In genomic region chr19:47279788-47280532, GRCm38 (mm10) we compare ENCODE assay signal across 8 mouse cellular contexts.
DNase-seq lines count a peak whose midpoint lies in the region.

No protein-coding gene starts in this region.

- peak; percentile 98 for DNase-seq in adipocyte (ENCODE audit: low spot score)
- DNase-seq in cerebellum, adult 8-10 months: peak; percentile 93
- peak; percentile 93 for DNase-seq in gastrocnemius, postnatal 25 days
- peak; percentile 55 for DNase-seq in kidney, adult 18-20 months
- peak; percentile 86 to 89 for DNase-seq in left cerebral cortex, postnatal 10 days (ENCODE audit: extremely low spot score in 1 of 2, low spot score in 2 of 2)
- peak; percentile 79 for DNase-seq in ovary, postnatal 14 days (ENCODE audit: low spot score)
- no peak for DNase-seq in thymus, postnatal 36 days
- DNase-seq in spleen, postnatal 14 days (ENCODE audit: low spot score in 2 of 2): no peak

- intact Hi-C loops in left cerebral cortex, postnatal 10 days (cut with DNase I): no loop called here

Comparison
In these comparisons a context has a peak if more than half of its experiments do, and no peak if none do; other contexts are left out.
1. DNase-seq: peak in adipocyte (single experiment), cerebellum, adult 8-10 months (single experiment), gastrocnemius, postnatal 25 days (single experiment), kidney, adult 18-20 months (single experiment), left cerebral cortex, postnatal 10 days (2 of 2) and ovary, postnatal 14 days (single experiment); none in thymus, postnatal 36 days (0 of 2) and spleen, postnatal 14 days (0 of 2).